Mouse (Mus musculus) midbrain, embryonic 14.5 days (tissue): Measurements from ENCODE around the gene Smg7. TPM values are rescaled to one million over a fixed set of nuclear protein-coding genes. Genes with fewer than 3 reads are reported as not detected.
"Not testable (repeated sequence)": the region's sequence is repeated elsewhere in the genome, so short reads cannot be mapped to it uniquely, and the experiment has no call there.

ENCODE experiments used
- ATAC-seq: fragments of 200-750 bp; cut with Nextera tagmentation; 2 replicates; pipeline ENCODE4 v1.8.0; 2017; ENCODE audit warnings: moderate number of reproducible peaks, moderate library complexity; ENCODE audit not compliant: low FRiP score, low TSS enrichment
- DNase-seq: peaks from one replicate; pipeline ENCODE4 v3.0.0-alpha.2; 2015
- H3K27ac ChIP-seq: fragments of 300-500 bp; sonication (generic); replicated peaks from 2 replicates; pipeline ENCODE4 v1.5.1; 2014; ENCODE audit warnings: mild to moderate bottlenecking, low read depth, low read length, moderate library complexity
- H3K27me3 ChIP-seq: fragments of 300-500 bp; sonication (generic); 2 replicates; pipeline ENCODE4 v1.6.1; 2014; ENCODE audit warnings: low read length, control low read depth, mixed read lengths; ENCODE audit not compliant: control insufficient read depth, insufficient read depth
- H3K36me3 ChIP-seq: fragments of 300-500 bp; sonication (generic); 2 replicates; pipeline ENCODE4 v1.6.1; 2014; ENCODE audit warnings: low read length, control low read depth; ENCODE audit not compliant: control insufficient read depth, insufficient read depth
- H3K4me1 ChIP-seq: fragments of 300-500 bp; sonication (generic); 2 replicates; pipeline ENCODE4 v1.6.1; 2014; ENCODE audit warnings: mild to moderate bottlenecking, antibody characterized with exemption, low read length, control low read depth; ENCODE audit not compliant: control insufficient read depth, insufficient read depth
- H3K4me2 ChIP-seq: fragments of 300-500 bp; sonication (generic); 2 replicates; pipeline ENCODE4 v1.6.1; 2014; ENCODE audit warnings: mild to moderate bottlenecking, low read length, moderate library complexity
- H3K4me3 ChIP-seq: fragments of 300-500 bp; sonication (generic); replicated peaks from 2 replicates; pipeline ENCODE4 v1.5.1; 2014; ENCODE audit warnings: low read depth, low read length
- H3K9ac ChIP-seq: fragments of 300-500 bp; sonication (generic); replicated peaks from 2 replicates; pipeline ENCODE4 v1.6.1; 2014; ENCODE audit warnings: mild to moderate bottlenecking, low read length, moderate library complexity
- H3K9me3 ChIP-seq: fragments of 300-500 bp; sonication (generic); 2 replicates; pipeline ENCODE4 v1.6.1; 2016; ENCODE audit warnings: low read length, control low read depth, mixed read lengths; ENCODE audit not compliant: control insufficient read depth
- WGBS: fragments of 180-500 bp; shearing (Covaris S2); extraction: QIAGEN DNeasy Blood & Tissue Kit; methylation state at CpG from one replicate; pipeline ENCODE4 v1.1.7; 2014; 5-methylcytosine and 5-hydroxymethylcytosine counted together
- polyA plus RNA-seq: library from polyadenylated mRNA; unstranded; fragments of >200 nt; fragmentation: Nextera tagmentation; extraction: Ambion mirVana; gene quantifications from 2 replicates; pipeline ENCODE4 v1.2.1, GENCODE M21; 2014

Gene Smg7
- polyA plus RNA-seq, 1 experiment from 2014 or later = 47.3 TPM

DNA sequence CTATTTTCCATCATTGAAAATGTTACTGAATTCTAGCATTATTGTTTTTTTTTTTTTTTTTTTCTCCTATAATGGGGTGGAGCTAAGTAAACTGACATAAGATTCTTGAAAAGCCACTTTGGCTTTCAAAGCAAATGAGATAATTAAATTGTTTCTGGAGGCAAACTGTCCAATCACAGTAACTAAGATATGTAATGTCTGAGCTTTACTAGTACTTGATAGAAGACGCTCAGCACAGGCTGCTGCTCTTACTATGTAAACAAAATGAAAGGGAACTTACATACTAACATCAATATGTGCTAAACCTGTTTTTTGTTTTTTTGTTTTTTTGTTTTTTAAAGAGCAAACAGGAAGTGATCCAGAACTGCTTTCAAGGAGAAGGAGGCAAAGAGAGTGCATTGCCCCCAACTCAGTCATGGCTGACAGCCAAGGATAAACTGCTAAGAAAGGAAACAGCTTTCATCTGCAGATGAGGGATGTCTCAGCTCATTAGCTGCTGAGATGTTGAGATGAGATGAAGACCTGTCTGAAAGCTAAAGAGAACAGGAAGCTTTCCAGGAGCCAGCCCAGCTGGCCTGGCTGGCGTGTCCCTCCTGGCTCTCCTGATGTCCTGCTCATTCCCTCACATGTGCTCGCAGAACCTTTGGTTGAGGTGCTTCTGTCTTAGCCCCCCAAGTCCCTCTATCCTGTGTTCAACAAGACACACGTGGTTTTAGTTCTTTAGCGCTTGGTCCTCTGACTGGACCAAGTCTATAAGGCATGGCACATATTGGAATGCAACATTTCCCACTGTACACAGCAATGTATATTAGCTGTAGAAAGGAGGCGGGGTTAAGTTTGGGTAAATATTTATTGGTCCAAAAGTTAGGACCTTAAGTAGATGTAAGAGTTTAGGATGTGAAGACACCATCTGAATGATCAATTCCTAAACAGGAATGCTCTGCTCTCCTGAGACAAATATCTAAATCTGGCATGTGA lies 11.3 kb upstream of the Smg7 start:
- no peaks in the 10 kb centered on the region for H3K36me3 ChIP-seq
- no peak overlapping the region for H3K4me2 ChIP-seq
- H3K4me3 ChIP-seq = no peak overlapping the region
- H3K4me1 ChIP-seq = no peaks in the 10 kb centered on the region
- no peak for ATAC-seq
- no peaks in the 10 kb centered on the region for H3K9me3 ChIP-seq
- H3K9ac ChIP-seq = no peak overlapping the region
- 84% methylated on average over 6 of the region's 6 CpGs for WGBS
- DNase-seq = peak; percentile 5
- no peaks in the 10 kb centered on the region for H3K27me3 ChIP-seq
- no peak overlapping the region for H3K27ac ChIP-seq

DNA sequence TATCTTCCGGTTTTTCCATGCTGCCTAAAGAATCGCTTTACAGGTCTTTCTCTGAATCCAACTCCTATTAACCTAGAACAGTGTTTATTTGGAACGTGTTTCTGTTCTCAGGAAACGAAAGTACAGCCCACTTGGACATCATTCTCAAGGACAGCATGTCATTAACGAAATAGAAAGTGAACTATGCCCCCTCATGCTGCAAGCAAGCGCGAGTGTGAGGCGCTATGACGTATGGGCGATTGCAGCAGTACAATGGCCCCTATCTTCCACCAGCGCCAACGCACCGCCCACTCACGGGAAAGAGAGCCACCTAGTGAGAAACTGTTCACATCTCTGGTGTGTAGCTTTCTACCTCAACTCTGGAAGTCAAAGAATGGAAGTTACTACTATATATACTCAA lies 2.0 kb upstream of the Smg7 start:
- Histone ChIP-seq H3K4me3 (peak overlapping the region; percentile 83), H3K4me1 (peaks cover 11% of the 10 kb centered on the region), H3K4me2 (peak overlapping the region; percentile 97), H3K9me3 (no peaks in the 10 kb centered on the region), H3K27ac (peak overlapping the region; percentile 80), H3K9ac (0 out of 2 replicates have a peak overlapping the region, but pooled peaks have one; percentile 29), H3K36me3 (0 out of 2 replicates have a peak, but pooled peaks cover 2% of the 10 kb centered on the region), H3K27me3 (no peaks in the 10 kb centered on the region)
- DNase-seq = peak; percentile 92
- under 1% methylated on average over 14 of the region's 14 CpGs for WGBS
- peak; percentile 24; the same call in 1 of the 2 replicates for ATAC-seq

DNA sequence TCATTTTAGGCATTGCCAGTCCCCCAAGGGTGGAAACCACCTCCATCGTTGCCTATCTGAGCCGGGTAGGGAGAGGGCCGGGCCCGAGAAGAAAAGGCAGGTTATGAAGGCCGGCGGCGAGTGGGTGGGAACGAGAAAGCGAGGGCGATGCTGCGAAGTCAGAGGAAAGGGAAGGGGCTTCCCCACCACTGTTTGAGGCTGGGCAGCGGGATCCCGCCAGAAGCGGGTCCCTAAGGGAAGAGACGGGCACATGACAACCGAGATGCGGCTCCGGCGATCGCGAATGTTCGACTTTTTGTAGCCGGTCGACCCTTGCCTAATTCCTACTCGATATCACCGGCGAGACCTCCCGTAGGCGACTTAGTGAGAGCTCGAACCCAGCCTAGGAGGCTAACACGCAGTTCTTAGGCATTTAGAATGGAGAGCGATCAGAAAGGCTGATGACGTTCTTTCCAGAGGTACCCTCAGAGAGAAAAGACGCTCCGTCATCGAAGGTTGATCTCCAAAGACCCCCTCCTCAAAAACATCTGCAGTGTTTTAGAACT lies 1.2 kb upstream of the Smg7 start:
- Histone ChIP-seq H3K36me3 (0 out of 2 replicates have a peak, but pooled peaks cover 2% of the 10 kb centered on the region), H3K9me3 (no peaks in the 10 kb centered on the region), H3K4me1 (peaks cover 11% of the 10 kb centered on the region), H3K4me3 (peak overlapping the region; percentile 83), H3K27ac (peak overlapping the region; percentile 99), H3K9ac (peak overlapping the region; percentile 87), H3K4me2 (peak overlapping the region; percentile 97), H3K27me3 (no peaks in the 10 kb centered on the region)
- under 1% methylated on average over 36 of the region's 36 CpGs for WGBS
- ATAC-seq = peak; percentile 21
- peak; percentile 69 for DNase-seq

DNA sequence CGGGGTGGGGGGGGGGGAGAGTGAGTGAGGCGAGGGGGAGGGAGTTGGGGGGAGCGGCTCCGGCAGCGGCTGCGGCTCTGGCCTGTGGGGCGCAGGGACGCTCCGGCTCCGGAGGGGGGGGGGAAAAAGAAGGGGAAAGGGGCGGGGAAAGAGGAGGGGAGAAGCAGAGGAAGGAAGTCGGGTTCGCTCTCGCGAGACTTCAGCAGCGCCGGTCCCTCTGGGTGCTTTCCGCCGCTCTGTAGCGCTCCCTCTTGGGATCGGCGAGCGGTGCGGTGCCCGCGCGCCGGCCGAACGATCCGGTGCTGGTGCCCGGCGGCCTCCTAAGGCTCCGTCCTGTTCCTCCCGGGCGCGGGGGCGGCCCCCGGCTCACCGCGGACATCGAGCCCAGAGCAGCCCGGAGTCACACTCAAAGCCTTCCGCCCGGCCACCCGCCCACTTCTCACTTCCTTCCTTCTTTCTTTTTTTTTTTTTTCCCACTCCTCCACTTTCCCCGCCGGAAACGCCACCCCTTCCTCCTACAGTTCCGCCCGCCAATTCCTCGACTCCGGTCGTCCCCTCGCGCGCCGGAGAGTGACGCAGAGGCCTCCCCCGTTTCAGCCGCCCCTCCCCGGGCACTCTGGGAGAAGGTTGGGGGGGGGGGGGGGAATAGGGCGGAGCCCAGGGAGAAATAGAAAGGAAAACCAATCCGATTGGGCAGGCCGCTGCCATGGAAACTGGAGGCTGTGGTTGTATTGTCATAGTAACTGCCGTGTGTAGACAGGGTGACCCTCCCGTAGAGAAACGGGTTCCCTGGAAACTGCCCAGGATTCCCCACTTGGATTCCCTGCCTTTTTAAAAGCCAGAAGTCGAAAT lies 445 bp upstream of the Smg7 start:
- Histone ChIP-seq H3K4me3 (peak overlapping the region; percentile 83), H3K4me2 (peak overlapping the region; percentile 97), H3K27me3 (no peaks in the 10 kb centered on the region), H3K4me1 (peaks cover 11% of the 10 kb centered on the region), H3K9me3 (no peaks in the 10 kb centered on the region), H3K36me3 (0 out of 2 replicates have a peak, but pooled peaks cover 2% of the 10 kb centered on the region), H3K9ac (peak overlapping the region; percentile 87), H3K27ac (peak overlapping the region; percentile 99)
- WGBS = under 1% methylated on average over 57 of the region's 69 CpGs
- DNase-seq (peak; percentile 98), ATAC-seq (peak; percentile 90)

DNA sequence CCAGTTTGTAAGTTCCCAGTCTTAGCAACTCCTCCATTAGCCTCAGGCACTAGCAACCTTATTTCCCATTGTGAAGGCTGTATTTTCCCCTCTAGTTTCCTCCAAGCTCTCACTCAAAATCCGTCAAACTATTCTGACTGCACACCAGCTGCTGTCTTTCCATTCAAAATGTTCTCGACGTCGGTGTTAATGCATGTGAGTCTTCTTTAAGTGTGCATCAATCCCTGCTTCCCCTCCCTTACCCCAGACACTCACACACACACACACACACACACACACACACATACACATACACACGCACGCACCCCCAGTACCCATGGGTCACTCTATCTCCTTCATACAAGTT lies 1.1 kb downstream of the Smg7 start:
- Histone ChIP-seq H3K4me2 (peak overlapping the region; percentile 78), H3K27ac (peak overlapping the region; percentile 99), H3K27me3 (no peaks in the 10 kb centered on the region), H3K36me3 (0 out of 2 replicates have a peak, but pooled peaks cover 2% of the 10 kb centered on the region), H3K4me3 (peak overlapping the region; percentile 83), H3K9ac (peak overlapping the region; percentile 87), H3K4me1 (peaks cover 11% of the 10 kb centered on the region), H3K9me3 (no peaks in the 10 kb centered on the region)
- ATAC-seq (no peak), DNase-seq (no peak)
- WGBS = under 1% methylated on average over 6 of the region's 6 CpGs

DNA sequence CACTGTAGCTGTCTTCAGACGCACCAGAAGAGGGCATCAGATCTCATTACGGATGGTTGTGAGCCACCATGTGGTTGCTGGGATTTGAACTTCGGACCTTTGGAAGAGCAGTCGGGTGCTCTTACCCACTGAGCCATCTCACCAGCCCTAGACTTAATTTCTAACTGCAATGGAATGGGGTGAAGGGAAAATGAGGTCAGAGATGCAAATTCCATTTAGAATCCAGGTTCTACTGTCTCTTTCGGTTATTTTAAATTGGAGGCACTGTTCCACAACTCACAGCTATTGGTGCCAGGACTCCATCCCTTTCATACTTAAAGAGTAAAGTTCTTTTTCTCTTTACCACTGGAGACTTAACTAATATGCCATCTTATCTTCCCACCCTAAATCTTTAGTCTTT lies 14.4 kb downstream of the Smg7 start:
- not testable (repeated sequence) for H3K4me3 ChIP-seq, ATAC-seq, H3K9me3 ChIP-seq, H3K27ac ChIP-seq, H3K36me3 ChIP-seq, H3K4me2 ChIP-seq, H3K27me3 ChIP-seq, H3K9ac ChIP-seq, DNase-seq, H3K4me1 ChIP-seq
- WGBS = 88% methylated on average over 3 of the region's 5 CpGs

DNA sequence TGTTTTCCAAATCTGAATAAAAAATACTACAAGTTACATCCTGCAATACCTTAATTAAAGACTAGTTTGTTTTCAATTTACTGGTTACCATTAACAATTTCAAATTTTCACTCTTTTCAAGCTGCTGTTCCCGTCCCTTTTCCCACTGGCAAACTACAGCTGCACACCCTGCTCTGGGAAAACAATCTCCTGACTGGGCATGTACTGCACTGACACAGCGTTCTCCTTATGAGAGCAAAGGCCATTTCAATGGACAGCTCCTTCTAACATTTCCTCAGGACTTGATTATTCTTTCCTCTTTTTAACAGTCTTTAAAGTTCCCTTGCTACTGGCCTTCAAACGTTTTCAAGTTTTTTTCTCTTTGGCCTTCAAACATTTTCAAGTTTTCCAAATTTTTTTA lies 31.4 kb downstream of the Smg7 start:
- 85% methylated on average over 3 of the region's 3 CpGs for WGBS
- H3K9ac ChIP-seq = no peak overlapping the region
- no peaks in the 10 kb centered on the region for H3K9me3 ChIP-seq
- H3K36me3 ChIP-seq = peaks cover 23% of the 10 kb centered on the region
- H3K4me2 ChIP-seq = no peak overlapping the region
- DNase-seq (no peak), ATAC-seq (no peak)
- H3K27ac ChIP-seq = no peak overlapping the region
- H3K27me3 ChIP-seq = no peaks in the 10 kb centered on the region
- H3K4me3 ChIP-seq = no peak overlapping the region
- H3K4me1 ChIP-seq = no peaks in the 10 kb centered on the region

DNA sequence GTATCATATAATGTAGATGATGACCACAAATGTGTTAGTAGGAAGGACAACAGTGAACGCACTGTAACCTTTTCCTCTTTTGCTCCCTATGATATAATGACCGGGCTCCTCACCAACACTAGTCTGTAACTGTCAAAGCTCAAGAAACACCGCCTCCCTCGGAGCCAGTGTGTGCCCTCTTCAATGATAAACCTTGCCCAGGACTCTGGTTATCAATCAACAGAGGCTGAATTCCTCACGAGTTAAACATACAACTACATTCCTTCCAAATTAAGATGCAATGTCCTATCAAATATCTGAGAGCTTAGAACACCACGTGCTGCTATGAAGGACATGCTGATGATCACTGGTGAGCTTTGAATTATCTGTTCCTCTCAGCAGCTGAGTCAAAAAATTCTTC lies 32.5 kb downstream of the Smg7 start:
- peaks cover 34% of the 10 kb centered on the region for H3K36me3 ChIP-seq
- DNase-seq (no peak), ATAC-seq (no peak)
- H3K9me3 ChIP-seq = no peaks in the 10 kb centered on the region
- H3K4me1 ChIP-seq = no peaks in the 10 kb centered on the region
- no peak overlapping the region for H3K27ac ChIP-seq
- H3K9ac ChIP-seq = no peak overlapping the region
- H3K4me2 ChIP-seq = no peak overlapping the region
- H3K27me3 ChIP-seq = no peaks in the 10 kb centered on the region
- H3K4me3 ChIP-seq = no peak overlapping the region
- 95% methylated on average over 6 of the region's 6 CpGs for whole genome bisulfite sequencing
